In genomic region chr14:86720408-86720807, GRCm38 (mm10) we compare ENCODE assay signal across 8 mouse cellular contexts.
DNase-seq lines count a peak whose midpoint lies in the region; ATAC-seq and TF ChIP-seq lines count a peak whose summit lies in the region.
"Not testable (repeated sequence)": the region's sequence is repeated elsewhere in the genome, so short reads cannot be mapped to it uniquely, and the experiment has no call there.

No protein-coding gene starts in this region.

- not testable (repeated sequence) for H3K4me2 ChIP-seq in liver, embryonic 14.5 days (ENCODE audit: low read depth)

- not testable (repeated sequence) for TF ChIP-seq EP300 in liver, embryonic 14.5 days (IDR thresholded peaks at IDR 0.05; ENCODE audit: low read depth)

- not testable (repeated sequence) for H3K79me2 ChIP-seq in liver, adult 2 months (ENCODE audit: control insufficient read depth, insufficient read depth, low read length)

- peak; percentile 83 for ATAC-seq in CD4-positive, CD25-positive, alpha-beta regulatory T cell, adult 4 months
- peak; percentile 78 for ATAC-seq in activated CD4-positive, CD25-positive, alpha-beta regulatory T cell, adult 4 months
- not testable (repeated sequence) for ATAC-seq in liver, embryonic 14.5 days (ENCODE audit: insufficient read depth)

- not testable (repeated sequence) for H3K27ac ChIP-seq in liver, adult 2 months (replicated peaks; ENCODE audit: insufficient read depth, low read depth, low read length); liver, embryonic 14.5 days

- TF ChIP-seq POLR2A in liver, adult 2 months (IDR thresholded peaks at IDR 0.05; ENCODE audit: extremely low read depth, insufficient read depth, low read length) = not testable (repeated sequence)

- H3K27me3 ChIP-seq in liver, adult 2 months (ENCODE audit: control insufficient read depth, insufficient read depth, low read length); liver, embryonic 14.5 days (ENCODE audit: control insufficient read depth, insufficient read depth, low read length): not testable (repeated sequence)

- not testable (repeated sequence) for H3K36me3 ChIP-seq in liver, adult 2 months (ENCODE audit: control insufficient read depth, insufficient read depth, low read length); liver, embryonic 14.5 days (replicated peaks; ENCODE audit: control insufficient read depth, insufficient read depth, low read depth)

- not testable (repeated sequence) for H3K4me1 ChIP-seq in liver, adult 2 months (ENCODE audit: control insufficient read depth, insufficient read depth, low read length)
- H3K4me1 ChIP-seq in liver, embryonic 14.5 days (replicated peaks; ENCODE audit: control insufficient read depth in 2 of 2, insufficient read depth in 2 of 2, low read length in 1 of 2) = peaks cover 13% of the 10 kb centered on the region in 2 experiments

- peak; percentile 41 for DNase-seq in CD4-positive helper T cell, adult 2 months (ENCODE audit: low read depth, low spot score)
- DNase-seq in induced T-regulatory cell, adult 2 months (ENCODE audit: low read depth) = peak; percentile 23
- peak; percentile 15 for DNase-seq in liver, adult 2 months (ENCODE audit: extremely low read depth, low read depth, low spot score)
- not testable (repeated sequence) for DNase-seq in liver, embryonic 14.5 days (ENCODE audit: low read depth in 3 of 3, low spot score in 3 of 3)
- peak; percentile 2 for DNase-seq in lung, postnatal 36 days
- DNase-seq in naive thymus-derived CD4-positive, alpha-beta T cell, adult 2 months (ENCODE audit: low read depth) = peak; percentile 49

- not testable (repeated sequence) for H3K9me3 ChIP-seq in liver, embryonic 14.5 days (ENCODE audit: control insufficient read depth, low read length)

- TF ChIP-seq CTCF in liver, adult 2 months (IDR thresholded peaks at IDR 0.05; ENCODE audit: low read depth, low read length) = not testable (repeated sequence)
- TF ChIP-seq CTCF in liver, embryonic 14.5 days (IDR thresholded peaks at IDR 0.05; ENCODE audit: low read depth) = 0 out of 2 replicates have a peak, but pooled peaks have one; percentile 15

- H3K9ac ChIP-seq in liver, adult 2 months (ENCODE audit: low read depth, low read length); liver, embryonic 14.5 days (replicated peaks): not testable (repeated sequence)

- H3K4me3 ChIP-seq in liver, adult 2 months (ENCODE audit: insufficient read depth, low read depth, low read length); liver, embryonic 14.5 days (ENCODE audit: insufficient read depth in 1 of 2, low read depth in 2 of 2, low read length in 2 of 2): not testable (repeated sequence)
